Mouse (Mus musculus): ENCODE measurements around the gene Prex1. TPM values are rescaled to one million over a fixed set of nuclear protein-coding genes. Genes with fewer than 3 reads are reported as not detected.

Gene Prex1
- polyA plus RNA-seq (2015; fragmentation: Illumina TruSeq; extraction: RNeasy Lipid Tissue Mini Kit (QIAGEN cat#74804); ENCODE audit: insufficient read depth, low replicate concordance) = 26.5 TPM

GRCm38 (mm10) chr2:166713690-166714426 lies at the start of gene Prex1:
Prex1 (minus strand) TSS chr2:166713832.

Other genes with a start within 250 kb of the Prex1 start
- 1.9 TPM for gene Trp53rkb, start 78.7 kb upstream of the Prex1 start, polyA plus RNA-seq (2015; fragmentation: Illumina TruSeq; extraction: RNeasy Lipid Tissue Mini Kit (QIAGEN cat#74804); ENCODE audit: insufficient read depth, low replicate concordance)
- gene Arfgef2, start 91.8 kb upstream of the Prex1 start, polyA plus RNA-seq (2015; fragmentation: Illumina TruSeq; extraction: RNeasy Lipid Tissue Mini Kit (QIAGEN cat#74804); ENCODE audit: insufficient read depth, low replicate concordance) = 23.2 TPM
- 107 TPM for gene Cse1l, start 192.2 kb upstream of the Prex1 start, polyA plus RNA-seq (2015; fragmentation: Illumina TruSeq; extraction: RNeasy Lipid Tissue Mini Kit (QIAGEN cat#74804); ENCODE audit: insufficient read depth, low replicate concordance)

All from spleen, adult 10 weeks (tissue).